Mouse (Mus musculus) hindbrain, embryonic 16.5 days (tissue): ENCODE results near the gene Rasl2-9. TPM values are rescaled to one million over a fixed set of nuclear protein-coding genes. Genes with fewer than 3 reads are reported as not detected.
"Not testable (repeated sequence)": the region's sequence is repeated elsewhere in the genome, so short reads cannot be mapped to it uniquely, and the experiment has no call there.

Experiments
- ATAC-seq: fragments of 200-750 bp; cut with Nextera tagmentation; 2 replicates; pipeline ENCODE4 v1.8.0; 2017; ENCODE audit warnings: moderate TSS enrichment, moderate library complexity
- H3K27ac ChIP-seq: fragments of 300-500 bp; sonication (generic); 2 replicates; pipeline ENCODE4 v1.5.1; 2014; ENCODE audit warnings: low read depth, mild to moderate bottlenecking, control low read depth, low read length, moderate library complexity
- H3K27me3 ChIP-seq: fragments of 300-500 bp; sonication (generic); replicated peaks from 2 replicates; pipeline ENCODE4 v1.6.1; 2014; ENCODE audit warnings: low read length; ENCODE audit not compliant: control insufficient read depth, insufficient read depth
- H3K36me3 ChIP-seq: fragments of 300-500 bp; sonication (generic); 2 replicates; pipeline ENCODE4 v1.6.1; 2014; ENCODE audit warnings: mild to moderate bottlenecking, low read length, moderate library complexity, mixed read lengths; ENCODE audit not compliant: control insufficient read depth, insufficient read depth
- H3K4me1 ChIP-seq: fragments of 300-500 bp; sonication (generic); 2 replicates; pipeline ENCODE4 v1.6.1; 2014; ENCODE audit warnings: low read depth, low read length; ENCODE audit not compliant: control insufficient read depth, insufficient read depth
- H3K4me2 ChIP-seq: fragments of 300-500 bp; sonication (generic); 2 replicates; pipeline ENCODE4 v1.6.1; 2014; ENCODE audit warnings: mild to moderate bottlenecking, low read length, control low read depth, moderate library complexity
- H3K4me3 ChIP-seq: fragments of 300-500 bp; sonication (generic); 2 replicates; pipeline ENCODE4 v1.5.1; 2014; ENCODE audit warnings: mild to moderate bottlenecking, low read length, control low read depth, moderate library complexity
- H3K9ac ChIP-seq: fragments of 300-500 bp; sonication (generic); 2 replicates; pipeline ENCODE4 v1.6.1; 2014; ENCODE audit warnings: low read depth, mild to moderate bottlenecking, control low read depth, low read length, moderate library complexity
- H3K9me3 ChIP-seq: fragments of 300-500 bp; sonication (generic); 2 replicates; pipeline ENCODE4 v1.6.1; 2014; ENCODE audit warnings: mild to moderate bottlenecking, low read length, moderate library complexity; ENCODE audit not compliant: control insufficient read depth
- WGBS: fragments of 180-500 bp; shearing (Covaris S2); extraction: QIAGEN DNeasy Blood & Tissue Kit; methylation state at CpG from one replicate; pipeline ENCODE4 v1.1.7; 2014; 5-methylcytosine and 5-hydroxymethylcytosine counted together
- polyA plus RNA-seq: library from polyadenylated mRNA; unstranded; fragments of >200 nt; fragmentation: Nextera tagmentation; extraction: Ambion mirVana; gene quantifications from 2 replicates; pipeline ENCODE4 v1.2.1, GENCODE M21; 2015

Gene Rasl2-9
- polyA plus RNA-seq, 1 experiment from 2014 or later: 0.95 TPM

GRCm38 (mm10) chr7:5083325-5084105 is 42.2 kb downstream of the Rasl2-9 start:
- Histone ChIP-seq H3K4me3 (no peak overlapping the region), H3K4me2 (no peak overlapping the region), H3K9me3 (no peaks in the 10 kb centered on the region), H3K4me1 (peaks cover 15% of the 10 kb centered on the region), H3K36me3 (peaks cover 16% of the 10 kb centered on the region; the same call in 1 of the 2 replicates), H3K27ac (no peak overlapping the region), H3K27me3 (no peaks in the 10 kb centered on the region), H3K9ac (no peak overlapping the region)
- WGBS: 91% methylated on average over 18 of the region's 18 CpGs
- ATAC-seq: no peak

DNA sequence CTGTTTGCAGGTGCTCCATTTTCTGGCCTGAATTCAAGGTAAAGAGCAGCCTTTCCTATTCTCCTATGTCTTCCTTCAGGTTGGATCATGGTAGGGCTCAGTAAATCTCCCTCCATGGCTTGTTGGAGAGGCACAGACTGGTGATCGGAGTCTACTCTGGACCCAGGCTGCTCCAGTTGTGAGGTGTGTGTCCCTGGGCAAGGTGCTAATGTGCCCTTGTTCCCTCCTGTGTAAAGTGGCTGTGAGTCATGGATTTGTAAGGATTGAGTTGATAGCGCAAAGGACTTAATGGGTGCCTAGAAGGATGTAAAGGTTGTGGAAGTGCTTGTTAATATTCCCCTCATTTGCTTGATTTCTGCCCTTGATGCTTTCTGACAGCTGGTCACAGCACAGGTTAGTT is 43.8 kb downstream of the Rasl2-9 start:
- no peaks in the 10 kb centered on the region for H3K27me3 ChIP-seq
- H3K9ac ChIP-seq: no peak overlapping the region
- no peak for ATAC-seq
- no peak overlapping the region for H3K27ac ChIP-seq
- peaks cover 23% of the 10 kb centered on the region; the same call in 1 of the 2 replicates for H3K36me3 ChIP-seq
- peak overlapping the region; percentile 58 for H3K4me2 ChIP-seq
- no peak overlapping the region for H3K4me3 ChIP-seq
- WGBS: 98% methylated on average over 2 of the region's 2 CpGs
- no peaks in the 10 kb centered on the region for H3K9me3 ChIP-seq
- H3K4me1 ChIP-seq: peaks cover 15% of the 10 kb centered on the region

DNA sequence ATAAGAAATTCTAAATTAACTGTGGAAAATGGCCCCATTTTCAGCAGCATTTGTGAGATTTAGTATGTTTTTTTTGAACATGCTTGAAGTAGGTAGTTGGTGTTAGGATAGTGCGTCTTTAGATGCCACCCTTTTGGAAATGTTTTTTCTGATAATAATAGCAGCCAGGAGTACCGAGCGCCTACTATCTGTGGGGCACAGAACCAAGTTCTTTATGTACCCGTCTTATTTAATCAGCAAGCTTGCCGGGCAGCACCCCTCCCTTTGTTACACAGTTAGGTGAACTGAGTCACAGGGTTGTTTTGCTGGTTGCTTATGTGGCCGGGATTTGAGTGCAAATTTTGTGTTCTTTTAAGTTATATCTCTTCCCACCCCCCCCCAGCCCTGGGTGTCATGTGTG is 44.5 kb downstream of the Rasl2-9 start:
- H3K9me3 ChIP-seq: no peaks in the 10 kb centered on the region
- H3K27me3 ChIP-seq: no peaks in the 10 kb centered on the region
- no peak for ATAC-seq
- peak overlapping the region; percentile 99 for H3K4me3 ChIP-seq
- H3K36me3 ChIP-seq: peaks cover 29% of the 10 kb centered on the region; the same call in 1 of the 2 replicates
- peak overlapping the region; percentile 58 for H3K4me2 ChIP-seq
- H3K9ac ChIP-seq: no peak overlapping the region
- 69% methylated on average over 6 of the region's 6 CpGs for WGBS
- H3K27ac ChIP-seq: no peak overlapping the region
- H3K4me1 ChIP-seq: peaks cover 15% of the 10 kb centered on the region

DNA sequence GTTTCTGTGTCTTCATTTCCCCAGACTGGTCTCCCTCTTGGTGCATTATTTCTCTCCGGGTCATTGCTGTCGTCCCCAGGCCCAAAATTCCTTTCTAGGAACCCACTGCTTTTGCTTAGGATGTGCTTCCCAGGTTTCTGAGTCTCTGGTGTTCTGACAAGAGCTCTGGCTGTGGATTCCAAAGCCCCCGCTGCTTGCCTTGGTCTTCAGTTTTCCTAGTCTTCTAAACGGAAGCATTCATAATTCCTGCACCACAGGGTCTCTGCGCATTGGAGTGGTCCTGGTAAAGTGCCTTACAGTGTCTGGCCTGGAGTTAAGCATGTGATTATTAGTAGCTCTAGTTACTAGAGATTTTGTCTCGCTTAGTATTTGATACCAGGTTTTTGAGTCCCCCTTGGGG is 44.9 kb downstream of the Rasl2-9 start:
- WGBS: 17% methylated on average over 6 of the region's 6 CpGs
- H3K9me3 ChIP-seq: no peaks in the 10 kb centered on the region
- H3K9ac ChIP-seq: peak overlapping the region; percentile 99

DNA sequence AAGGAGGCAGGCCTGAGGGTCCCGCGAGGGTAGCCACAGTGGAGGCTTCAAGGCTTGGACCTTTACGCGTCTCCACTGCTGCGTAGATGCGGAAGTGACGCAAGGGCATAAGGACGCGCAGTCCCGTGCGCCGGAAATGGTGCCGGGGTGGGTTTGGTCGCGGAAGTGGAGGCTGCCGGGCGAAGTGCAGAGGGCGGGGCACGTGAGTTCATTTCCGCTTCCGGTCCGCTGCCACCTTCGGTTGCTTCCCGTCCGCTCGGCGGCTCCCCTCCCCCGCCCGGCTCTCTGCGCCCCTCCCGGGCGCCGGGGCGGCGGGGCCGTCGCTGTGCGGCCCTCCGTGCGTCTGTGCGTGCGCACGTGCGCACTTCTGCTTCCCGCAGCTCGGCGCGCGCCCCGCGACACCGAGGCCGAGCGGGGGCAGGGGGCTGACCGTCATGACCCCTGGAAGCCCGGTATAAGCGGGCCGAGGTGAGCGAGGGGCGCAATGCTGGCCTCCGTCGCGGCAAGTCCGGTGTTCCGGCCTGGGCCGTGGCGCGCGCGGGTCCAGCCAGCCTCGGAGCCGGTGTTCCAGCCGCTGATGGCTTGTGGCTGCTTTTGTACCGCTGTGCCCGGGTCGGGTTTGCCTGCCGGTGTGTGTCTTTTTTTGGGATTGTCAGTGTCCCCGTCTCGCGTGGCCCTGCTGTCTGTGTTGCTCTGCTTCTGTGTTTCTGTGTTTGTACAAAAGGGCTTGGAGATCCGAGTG is 45.6 kb downstream of the Rasl2-9 start, which contains the start of gene Epn1:
Epn1 (plus strand) TSS at position 226 of the 742 bp plus-strand sequence.
- under 1% methylated on average over 78 of the region's 81 CpGs for WGBS
- Histone ChIP-seq H3K27ac (peak within 1 kb of the TSS; percentile 93), H3K36me3 (peaks cover 29% of the 10 kb centered on the region), H3K9ac (peak within 1 kb of the TSS; percentile 99), H3K9me3 (no peaks in the 10 kb centered on the region), H3K4me1 (peaks cover 15% of the 10 kb centered on the region), H3K4me2 (peak within 1 kb of the TSS; percentile 58), H3K4me3 (peak within 1 kb of the TSS; percentile 99), H3K27me3 (no peaks in the 10 kb centered on the region)
- peak; percentile 98 for ATAC-seq

More for the DNA sequence above, 44.9 kb downstream of the Rasl2-9 start:
- peak overlapping the region; percentile 99 for H3K4me3 ChIP-seq
- ATAC-seq: no peak
- H3K36me3 ChIP-seq: peaks cover 30% of the 10 kb centered on the region; the same call in 1 of the 2 replicates
- H3K4me2 ChIP-seq: peak overlapping the region; percentile 58
- peak overlapping the region; percentile 93 for H3K27ac ChIP-seq
- peaks cover 15% of the 10 kb centered on the region for H3K4me1 ChIP-seq
- H3K27me3 ChIP-seq: no peaks in the 10 kb centered on the region

DNA sequence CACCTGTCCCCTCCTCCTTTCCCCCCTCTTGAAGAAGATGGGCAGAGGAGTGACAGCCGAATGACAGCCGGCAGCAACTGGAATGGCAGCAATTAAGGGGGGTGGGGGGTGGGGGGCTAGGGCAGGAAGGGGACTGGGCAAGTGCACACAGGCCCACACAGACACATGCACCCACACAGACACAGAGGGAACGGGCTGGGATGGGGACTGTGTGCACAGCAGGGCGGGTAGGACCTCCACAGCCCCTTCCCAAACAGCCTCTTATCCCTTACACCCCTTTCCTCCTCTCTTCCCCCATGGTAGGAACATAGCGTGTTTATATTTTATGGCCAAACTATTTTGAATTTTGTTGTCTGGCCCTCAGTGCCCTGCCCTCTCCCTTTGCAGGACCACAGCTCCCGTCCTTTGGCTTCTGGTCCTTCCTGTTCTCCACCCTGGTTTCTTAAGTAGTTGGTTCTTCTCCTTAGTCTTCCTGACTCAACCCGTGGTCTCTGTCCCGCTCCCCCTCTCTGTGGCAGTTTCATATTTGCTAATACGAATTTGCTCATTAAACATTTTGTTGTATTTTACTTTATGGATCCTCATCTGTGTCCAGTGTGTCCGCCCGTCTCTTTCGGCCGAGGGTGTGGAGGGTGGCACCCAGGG is 46.3 kb downstream of the Rasl2-9 start:
- Histone ChIP-seq H3K36me3 (peaks cover 27% of the 10 kb centered on the region), H3K4me2 (peak overlapping the region; percentile 58), H3K4me3 (peak overlapping the region; percentile 99), H3K9ac (peak overlapping the region; percentile 42; the same call in 1 of the 2 replicates), H3K27ac (peak overlapping the region; percentile 73; the same call in 1 of the 2 replicates), H3K4me1 (peaks cover 15% of the 10 kb centered on the region)
- WGBS: 46% methylated on average over 9 of the region's 13 CpGs
- not testable (repeated sequence) for H3K27me3 ChIP-seq, H3K9me3 ChIP-seq
- peak; percentile 19 for ATAC-seq

DNA sequence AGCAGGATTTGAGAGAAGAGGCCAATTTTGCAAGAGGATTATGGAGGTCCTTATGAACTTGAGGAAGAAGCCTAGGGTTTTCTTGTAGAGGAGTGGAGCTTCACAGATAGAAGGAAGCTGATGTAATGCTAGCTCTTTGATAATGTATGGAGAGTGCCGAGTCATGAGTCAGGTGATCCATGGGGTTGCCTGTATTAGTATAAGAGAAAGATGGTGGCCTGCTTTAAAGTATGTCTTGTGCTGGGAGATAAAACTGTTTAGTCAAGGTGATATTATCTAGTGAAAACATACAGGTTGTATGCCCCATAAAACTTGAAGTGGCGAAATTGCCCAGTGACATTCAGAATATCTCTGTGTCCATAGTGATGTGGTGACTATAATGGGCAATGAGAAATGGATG is 48.8 kb downstream of the Rasl2-9 start:
- H3K9me3 ChIP-seq: no peaks in the 10 kb centered on the region
- H3K36me3 ChIP-seq: peaks cover 35% of the 10 kb centered on the region
- H3K4me3 ChIP-seq: no peak overlapping the region
- H3K4me2 ChIP-seq: no peak overlapping the region
- H3K27ac ChIP-seq: no peak overlapping the region
- peaks cover 12% of the 10 kb centered on the region for H3K4me1 ChIP-seq
- no peak for ATAC-seq
- no peak overlapping the region for H3K9ac ChIP-seq
- WGBS: 96% methylated on average over 2 of the region's 2 CpGs
- H3K27me3 ChIP-seq: no peaks in the 10 kb centered on the region

GRCm38 (mm10) chr7:5074984-5075383 is 50.8 kb downstream of the Rasl2-9 start:
- H3K27me3 ChIP-seq: no peaks in the 10 kb centered on the region
- peaks cover 44% of the 10 kb centered on the region for H3K36me3 ChIP-seq
- WGBS: 92% methylated on average over 5 of the region's 5 CpGs

More at GRCm38 (mm10) chr7:5074984-5075383, 50.8 kb downstream of the Rasl2-9 start:
- H3K9ac ChIP-seq: no peak overlapping the region
- no peak overlapping the region for H3K27ac ChIP-seq
- no peaks in the 10 kb centered on the region for H3K9me3 ChIP-seq
- no peak overlapping the region for H3K4me3 ChIP-seq
- no peak for ATAC-seq
- H3K4me1 ChIP-seq: no peaks in the 10 kb centered on the region
- H3K4me2 ChIP-seq: no peak overlapping the region
